Mouse (Mus musculus): ENCODE measurements at regions not wholly inside any gene's neighbourhood (a gene's known extent, or its start where the extent isn't known, plus 50 kb on each side); places are given as distances from the start of the nearest gene placed in this dataset.

- Histone ChIP-seq H3K4me3 (ENCODE audit: low read length) (no peak overlapping the region), H3K9ac (ENCODE audit: low read length) (no peak overlapping the region), H3K4me1 (replicated peaks; ENCODE audit: control insufficient read depth, insufficient read depth, low read length) (no peaks in the 10 kb centered on the region), H3K36me3 (ENCODE audit: control insufficient read depth, insufficient read depth, low read length) (no peaks in the 10 kb centered on the region), H3K9me3 (ENCODE audit: control insufficient read depth, low read length) (no peaks in the 10 kb centered on the region), H3K4me2 (ENCODE audit: low read depth, low read length) (no peak overlapping the region), H3K27ac (ENCODE audit: low read length) (no peak overlapping the region), H3K27me3 (ENCODE audit: control insufficient read depth, insufficient read depth, low read depth, low read length) (no peaks in the 10 kb centered on the region)
- no peak for ATAC-seq (ENCODE audit: low read depth)
- WGBS = 42% methylated on average over 18 of the region's 18 CpGs
These were observed 195.6 kb downstream of the Emx2 start for GRCm38 (mm10) chr19:59653631-59654367.

GRCm38 (mm10) chr19:59655321-59655720 lies 197.1 kb downstream of the Emx2 start:
- Histone ChIP-seq H3K27ac (ENCODE audit: low read length) (no peak overlapping the region), H3K9me3 (ENCODE audit: control insufficient read depth, low read length) (no peaks in the 10 kb centered on the region), H3K36me3 (ENCODE audit: control insufficient read depth, insufficient read depth, low read length) (no peaks in the 10 kb centered on the region), H3K4me2 (ENCODE audit: low read depth, low read length) (no peak overlapping the region), H3K9ac (ENCODE audit: low read length) (no peak overlapping the region), H3K4me1 (replicated peaks; ENCODE audit: control insufficient read depth, insufficient read depth, low read length) (no peaks in the 10 kb centered on the region), H3K27me3 (ENCODE audit: control insufficient read depth, insufficient read depth, low read depth, low read length) (no peaks in the 10 kb centered on the region), H3K4me3 (ENCODE audit: low read length) (no peak overlapping the region)
- no peak for ATAC-seq (ENCODE audit: low read depth)
- 91% methylated on average over 2 of the region's 2 CpGs for WGBS

- Histone ChIP-seq H3K36me3 (ENCODE audit: control insufficient read depth, insufficient read depth, low read length) (no peaks in the 10 kb centered on the region), H3K4me1 (replicated peaks; ENCODE audit: control insufficient read depth, insufficient read depth, low read length) (no peaks in the 10 kb centered on the region), H3K9me3 (ENCODE audit: control insufficient read depth, low read length) (no peaks in the 10 kb centered on the region), H3K9ac (ENCODE audit: low read length) (no peak overlapping the region), H3K4me2 (ENCODE audit: low read depth, low read length) (no peak overlapping the region), H3K27me3 (ENCODE audit: control insufficient read depth, insufficient read depth, low read depth, low read length) (no peaks in the 10 kb centered on the region), H3K4me3 (ENCODE audit: low read length) (no peak overlapping the region), H3K27ac (ENCODE audit: low read length) (no peak overlapping the region)
- ATAC-seq (ENCODE audit: low read depth) = no peak
These were observed 211.6 kb downstream of the Emx2 start for GRCm38 (mm10) chr19:59669793-59670192.

GRCm38 (mm10) chr19:59673537-59673936 lies 215.4 kb downstream of the Emx2 start:
- Histone ChIP-seq H3K27ac (ENCODE audit: low read length) (no peak overlapping the region), H3K27me3 (ENCODE audit: control insufficient read depth, insufficient read depth, low read depth, low read length) (no peaks in the 10 kb centered on the region), H3K4me2 (ENCODE audit: low read depth, low read length) (no peak overlapping the region), H3K36me3 (ENCODE audit: control insufficient read depth, insufficient read depth, low read length) (no peaks in the 10 kb centered on the region), H3K4me3 (ENCODE audit: low read length) (no peak overlapping the region), H3K9me3 (ENCODE audit: control insufficient read depth, low read length) (no peaks in the 10 kb centered on the region), H3K9ac (ENCODE audit: low read length) (no peak overlapping the region), H3K4me1 (replicated peaks; ENCODE audit: control insufficient read depth, insufficient read depth, low read length) (no peaks in the 10 kb centered on the region)
- no peak for ATAC-seq (ENCODE audit: low read depth)

- Histone ChIP-seq H3K27ac (ENCODE audit: low read length) (no peak overlapping the region), H3K9me3 (ENCODE audit: control insufficient read depth, low read length) (no peaks in the 10 kb centered on the region), H3K27me3 (ENCODE audit: control insufficient read depth, insufficient read depth, low read depth, low read length) (no peaks in the 10 kb centered on the region), H3K4me1 (replicated peaks; ENCODE audit: control insufficient read depth, insufficient read depth, low read length) (no peaks in the 10 kb centered on the region), H3K9ac (ENCODE audit: low read length) (no peak overlapping the region), H3K4me3 (ENCODE audit: low read length) (no peak overlapping the region), H3K36me3 (ENCODE audit: control insufficient read depth, insufficient read depth, low read length) (no peaks in the 10 kb centered on the region), H3K4me2 (ENCODE audit: low read depth, low read length) (no peak overlapping the region)
- 87% methylated on average over 7 of the region's 7 CpGs for WGBS
- no peak for ATAC-seq (ENCODE audit: low read depth)
These were observed 221.0 kb downstream of the Emx2 start for GRCm38 (mm10) chr19:59679191-59679590.

GRCm38 (mm10) chr19:59680356-59680755 lies 222.2 kb downstream of the Emx2 start:
- H3K9me3 ChIP-seq (ENCODE audit: control insufficient read depth, low read length) = no peaks in the 10 kb centered on the region
- H3K9ac ChIP-seq (ENCODE audit: low read length) = no peak overlapping the region
- no peak overlapping the region for H3K27ac ChIP-seq (ENCODE audit: low read length)
- H3K4me3 ChIP-seq (ENCODE audit: low read length) = no peak overlapping the region
- no peaks in the 10 kb centered on the region for H3K27me3 ChIP-seq (ENCODE audit: control insufficient read depth, insufficient read depth, low read depth, low read length)
- no peak for ATAC-seq (ENCODE audit: low read depth)
- H3K4me2 ChIP-seq (ENCODE audit: low read depth, low read length) = no peak overlapping the region
- 81% methylated on average over 4 of the region's 4 CpGs for WGBS
- no peaks in the 10 kb centered on the region for H3K4me1 ChIP-seq (replicated peaks; ENCODE audit: control insufficient read depth, insufficient read depth, low read length)
- no peaks in the 10 kb centered on the region for H3K36me3 ChIP-seq (ENCODE audit: control insufficient read depth, insufficient read depth, low read length)

- Histone ChIP-seq H3K27ac (ENCODE audit: low read length) (no peak overlapping the region), H3K36me3 (ENCODE audit: control insufficient read depth, insufficient read depth, low read length) (no peaks in the 10 kb centered on the region), H3K9ac (ENCODE audit: low read length) (no peak overlapping the region), H3K27me3 (ENCODE audit: control insufficient read depth, insufficient read depth, low read depth, low read length) (no peaks in the 10 kb centered on the region), H3K4me3 (ENCODE audit: low read length) (no peak overlapping the region), H3K4me1 (replicated peaks; ENCODE audit: control insufficient read depth, insufficient read depth, low read length) (no peaks in the 10 kb centered on the region), H3K9me3 (ENCODE audit: control insufficient read depth, low read length) (no peaks in the 10 kb centered on the region), H3K4me2 (ENCODE audit: low read depth, low read length) (no peak overlapping the region)
- no peak for ATAC-seq (ENCODE audit: low read depth)
- 86% methylated on average over 7 of the region's 7 CpGs for WGBS
These were observed 226.1 kb downstream of the Emx2 start for GRCm38 (mm10) chr19:59684292-59684691.

- Histone ChIP-seq H3K27ac (ENCODE audit: low read length) (no peak overlapping the region), H3K9me3 (ENCODE audit: control insufficient read depth, low read length) (no peaks in the 10 kb centered on the region), H3K9ac (ENCODE audit: low read length) (no peak overlapping the region), H3K36me3 (ENCODE audit: control insufficient read depth, insufficient read depth, low read length) (no peaks in the 10 kb centered on the region), H3K4me3 (ENCODE audit: low read length) (no peak overlapping the region), H3K4me2 (ENCODE audit: low read depth, low read length) (no peak overlapping the region), H3K4me1 (replicated peaks; ENCODE audit: control insufficient read depth, insufficient read depth, low read length) (no peaks in the 10 kb centered on the region), H3K27me3 (ENCODE audit: control insufficient read depth, insufficient read depth, low read depth, low read length) (no peaks in the 10 kb centered on the region)
- ATAC-seq (ENCODE audit: low read depth) = no peak
- WGBS = 55% methylated on average over 19 of the region's 19 CpGs
These were observed 227.9 kb downstream of the Emx2 start for GRCm38 (mm10) chr19:59685826-59686717.

- Histone ChIP-seq H3K4me2 (ENCODE audit: low read depth, low read length) (no peak overlapping the region), H3K27ac (ENCODE audit: low read length) (no peak overlapping the region), H3K9ac (ENCODE audit: low read length) (no peak overlapping the region), H3K4me1 (replicated peaks; ENCODE audit: control insufficient read depth, insufficient read depth, low read length) (no peaks in the 10 kb centered on the region), H3K9me3 (ENCODE audit: control insufficient read depth, low read length) (no peaks in the 10 kb centered on the region), H3K27me3 (ENCODE audit: control insufficient read depth, insufficient read depth, low read depth, low read length) (no peaks in the 10 kb centered on the region), H3K4me3 (ENCODE audit: low read length) (no peak overlapping the region), H3K36me3 (ENCODE audit: control insufficient read depth, insufficient read depth, low read length) (no peaks in the 10 kb centered on the region)
- 60% methylated on average over 7 of the region's 7 CpGs for WGBS
- ATAC-seq (ENCODE audit: low read depth) = no peak
These were observed 229.0 kb downstream of the Emx2 start for GRCm38 (mm10) chr19:59687206-59687605.
